Comparison of ENCODE assay signal across 32 mouse cellular contexts in genomic region chr1:172063291-172064023, GRCm38 (mm10). TPM values are rescaled to one million over a fixed set of nuclear protein-coding genes. Genes with fewer than 3 reads are reported as not detected.
DNase-seq lines count a peak whose midpoint lies in the region; ATAC-seq and TF ChIP-seq lines count a peak whose summit lies in the region.
"Had no signal": no experiment of that assay in that cellular context is flagged by ENCODE, and none has a peak within 500 bp of the region (broad histone marks: within the 10 kb centered on the region; RNA-seq: fewer than 3 reads in every experiment).

No protein-coding gene starts in this region.

- no peak overlapping the region for H3K4me2 ChIP-seq in hindbrain, embryonic 12.5 days (replicated peaks)
- H3K4me2 ChIP-seq in hindbrain, embryonic 16.5 days (ENCODE audit: low read length) = no peak overlapping the region
- H3K4me2 ChIP-seq in midbrain, embryonic 12.5 days (replicated peaks) = no peak overlapping the region
- no peak overlapping the region for H3K4me2 ChIP-seq in midbrain, embryonic 16.5 days (ENCODE audit: low read length)
- no peak overlapping the region for H3K4me2 ChIP-seq in intestine, embryonic 16.5 days (ENCODE audit: low read depth, low read length)
- H3K4me2 ChIP-seq in stomach, postnatal 0 days (replicated peaks; ENCODE audit: low read depth) = no peak overlapping the region
- H3K4me2 ChIP-seq: embryonic facial prominence, embryonic 15.5 days; forebrain, embryonic 13.5 days; heart, embryonic 15.5 days; liver, embryonic 12.5 days; stomach, embryonic 15.5 days had no signal

- no peak for TF ChIP-seq EP300 in stomach, postnatal 0 days (optimal IDR thresholded peaks at IDR 0.05)

- H3K27me3 ChIP-seq in hindbrain, embryonic 12.5 days = no peaks in the 10 kb centered on the region
- H3K27me3 ChIP-seq in hindbrain, embryonic 16.5 days (replicated peaks; ENCODE audit: control insufficient read depth, insufficient read depth, low read length) = no peaks in the 10 kb centered on the region
- H3K27me3 ChIP-seq in midbrain, embryonic 12.5 days = no peaks in the 10 kb centered on the region
- H3K27me3 ChIP-seq in midbrain, embryonic 16.5 days (ENCODE audit: control insufficient read depth, insufficient read depth, low read depth, low read length) = no peaks in the 10 kb centered on the region
- H3K27me3 ChIP-seq in intestine, embryonic 16.5 days (replicated peaks; ENCODE audit: control insufficient read depth, insufficient read depth, low read length) = no peaks in the 10 kb centered on the region
- H3K27me3 ChIP-seq in stomach, postnatal 0 days (ENCODE audit: control insufficient read depth, insufficient read depth, low read length) = no peaks in the 10 kb centered on the region
- H3K27me3 ChIP-seq: embryonic facial prominence, embryonic 15.5 days; forebrain, embryonic 13.5 days; stomach, embryonic 15.5 days had no signal

- no peak for DNase-seq in stomach, postnatal 0 days (ENCODE audit: low spot score)
- DNase-seq in lung, postnatal 4 days = no peak
- DNase-seq: adrenal gland, postnatal 14 days; cerebellum, adult 11 months; cerebellum, adult 9-11 months; gastrocnemius, postnatal 25 days; heart, adult 11 months; heart, postnatal 36 days; kidney, adult 2 months; kidney, postnatal 10 days; layer of hippocampus, adult 9-11 months; liver, postnatal 0 days; lung, postnatal 36 days; retina, postnatal 1 day; right cerebral cortex, postnatal 14 days; thymus, postnatal 14 days had no signal

- WGBS in hindbrain, embryonic 12.5 days = 55% methylated on average over 4 of the region's 4 CpGs
- WGBS in hindbrain, embryonic 16.5 days = 72% methylated on average over 4 of the region's 4 CpGs
- WGBS in midbrain, embryonic 12.5 days = 69% methylated on average over 4 of the region's 4 CpGs
- WGBS in midbrain, embryonic 16.5 days = 72% methylated on average over 4 of the region's 4 CpGs
- 20% methylated on average over 4 of the region's 4 CpGs for WGBS in intestine, embryonic 16.5 days
- 48% methylated on average over 4 of the region's 4 CpGs for WGBS in stomach, postnatal 0 days

- peak overlapping the region; percentile 1; the same call in 1 of the 2 replicates for H3K27ac ChIP-seq in hindbrain, embryonic 12.5 days
- no peak overlapping the region for H3K27ac ChIP-seq in hindbrain, embryonic 16.5 days (ENCODE audit: low read depth, low read length)
- peak overlapping the region; percentile 74; the same call in 1 of the 2 replicates for H3K27ac ChIP-seq in midbrain, embryonic 12.5 days (replicated peaks)
- no peak overlapping the region for H3K27ac ChIP-seq in midbrain, embryonic 16.5 days (ENCODE audit: low read length)
- H3K27ac ChIP-seq in intestine, embryonic 16.5 days (ENCODE audit: low read length) = peak overlapping the region; percentile 70
- no peak overlapping the region for H3K27ac ChIP-seq in stomach, postnatal 0 days (replicated peaks)
- H3K27ac ChIP-seq: embryonic facial prominence, embryonic 15.5 days; heart, embryonic 10.5 days; heart, embryonic 15.5 days; liver, embryonic 12.5 days; stomach, embryonic 15.5 days had no signal

- H3K4me3 ChIP-seq in hindbrain, embryonic 12.5 days = no peak overlapping the region
- no peak overlapping the region for H3K4me3 ChIP-seq in hindbrain, embryonic 16.5 days (ENCODE audit: low read length)
- no peak overlapping the region for H3K4me3 ChIP-seq in midbrain, embryonic 12.5 days
- no peak overlapping the region for H3K4me3 ChIP-seq in midbrain, embryonic 16.5 days (ENCODE audit: low read depth, low read length)
- no peak overlapping the region for H3K4me3 ChIP-seq in intestine, embryonic 16.5 days (ENCODE audit: low read length)
- H3K4me3 ChIP-seq in stomach, postnatal 0 days (ENCODE audit: low read depth, low read length) = no peak overlapping the region
- H3K4me3 ChIP-seq: embryonic facial prominence, embryonic 15.5 days; forebrain, embryonic 13.5 days; heart, embryonic 10.5 days; heart, embryonic 15.5 days; liver, embryonic 12.5 days; megakaryocyte, embryonic 14.5 days; stomach, embryonic 15.5 days had no signal

- H3K36me3 ChIP-seq in hindbrain, embryonic 12.5 days = peaks cover 41% of the 10 kb centered on the region
- H3K36me3 ChIP-seq in hindbrain, embryonic 16.5 days (ENCODE audit: control insufficient read depth, insufficient read depth, low read length) = peaks cover 29% of the 10 kb centered on the region
- peaks cover 43% of the 10 kb centered on the region for H3K36me3 ChIP-seq in midbrain, embryonic 12.5 days
- H3K36me3 ChIP-seq in midbrain, embryonic 16.5 days (ENCODE audit: control insufficient read depth, insufficient read depth, low read length) = peaks cover 25% of the 10 kb centered on the region
- H3K36me3 ChIP-seq in intestine, embryonic 16.5 days (ENCODE audit: control insufficient read depth, insufficient read depth, low read length) = peaks cover 23% of the 10 kb centered on the region
- H3K36me3 ChIP-seq in stomach, postnatal 0 days (ENCODE audit: control insufficient read depth, insufficient read depth, low read length) = peaks cover 19% of the 10 kb centered on the region

- no peaks in the 10 kb centered on the region for H3K9me3 ChIP-seq in hindbrain, embryonic 12.5 days (replicated peaks)
- H3K9me3 ChIP-seq in hindbrain, embryonic 16.5 days (ENCODE audit: control insufficient read depth, low read length) = no peaks in the 10 kb centered on the region
- H3K9me3 ChIP-seq in midbrain, embryonic 12.5 days = no peaks in the 10 kb centered on the region
- no peaks in the 10 kb centered on the region for H3K9me3 ChIP-seq in midbrain, embryonic 16.5 days (replicated peaks; ENCODE audit: control insufficient read depth, low read length, poor library complexity, severe bottlenecking)
- no peaks in the 10 kb centered on the region for H3K9me3 ChIP-seq in intestine, embryonic 16.5 days (ENCODE audit: control insufficient read depth, low read length)
- no peaks in the 10 kb centered on the region for H3K9me3 ChIP-seq in stomach, postnatal 0 days (ENCODE audit: control insufficient read depth, low read length)
- H3K9me3 ChIP-seq: embryonic facial prominence, embryonic 15.5 days; forebrain, embryonic 13.5 days; heart, embryonic 10.5 days; heart, embryonic 15.5 days; liver, embryonic 12.5 days; megakaryocyte, embryonic 14.5 days; stomach, embryonic 15.5 days had no signal

- TF ChIP-seq CTCF in stomach, postnatal 0 days (IDR thresholded peaks at IDR 0.05; ENCODE audit: low read depth) = no peak

- no peak for ATAC-seq in hindbrain, embryonic 12.5 days (ENCODE audit: low FRiP score)
- no peak for ATAC-seq in hindbrain, embryonic 16.5 days
- no peak for ATAC-seq in midbrain, embryonic 12.5 days (ENCODE audit: low FRiP score, low read depth)
- no peak for ATAC-seq in midbrain, embryonic 16.5 days
- ATAC-seq in intestine, embryonic 16.5 days = peak; percentile 78
- ATAC-seq in stomach, postnatal 0 days (ENCODE audit: low FRiP score, low TSS enrichment) = peak; percentile 33; the same call in 1 of the 2 replicates
- ATAC-seq: CD4-positive, CD25-positive, alpha-beta regulatory T cell, adult 4 months; forebrain, embryonic 13.5 days; liver, embryonic 12.5 days; liver, postnatal 0 days had no signal

- H3K9ac ChIP-seq in hindbrain, embryonic 12.5 days = no peak overlapping the region
- no peak overlapping the region; the same call in 1 of the 2 replicates for H3K9ac ChIP-seq in hindbrain, embryonic 16.5 days (ENCODE audit: low read depth, low read length)
- no peak overlapping the region for H3K9ac ChIP-seq in midbrain, embryonic 12.5 days (replicated peaks)
- H3K9ac ChIP-seq in midbrain, embryonic 16.5 days (ENCODE audit: low read depth, low read length) = no peak overlapping the region
- peak overlapping the region; percentile 5; the same call in 1 of the 2 replicates for H3K9ac ChIP-seq in intestine, embryonic 16.5 days (ENCODE audit: low read depth, low read length)
- no peak overlapping the region for H3K9ac ChIP-seq in stomach, postnatal 0 days (ENCODE audit: low read length)
- H3K9ac ChIP-seq: embryonic facial prominence, embryonic 15.5 days; forebrain, embryonic 13.5 days; heart, embryonic 15.5 days; liver, embryonic 12.5 days; liver, postnatal 0 days; stomach, embryonic 15.5 days had no signal

- peaks cover 46% of the 10 kb centered on the region for H3K4me1 ChIP-seq in hindbrain, embryonic 12.5 days
- H3K4me1 ChIP-seq in hindbrain, embryonic 16.5 days (ENCODE audit: control insufficient read depth, insufficient read depth, low read depth, low read length) = peaks cover 6% of the 10 kb centered on the region
- peaks cover 28% of the 10 kb centered on the region for H3K4me1 ChIP-seq in midbrain, embryonic 12.5 days
- peaks cover 2% of the 10 kb centered on the region; the same call in 1 of the 2 replicates for H3K4me1 ChIP-seq in midbrain, embryonic 16.5 days (ENCODE audit: control insufficient read depth, insufficient read depth, low read length)
- peaks cover 22% of the 10 kb centered on the region for H3K4me1 ChIP-seq in intestine, embryonic 16.5 days (ENCODE audit: control insufficient read depth, insufficient read depth, low read length)
- no peaks in the 10 kb centered on the region for H3K4me1 ChIP-seq in stomach, postnatal 0 days (replicated peaks; ENCODE audit: control insufficient read depth, insufficient read depth)
- H3K4me1 ChIP-seq: liver, embryonic 12.5 days; stomach, embryonic 15.5 days had no signal

RNA-seq across cellular contexts. Expression of gene Nhlh1, which starts 6.1 kb away (rescaled TPM):
- 14.5 and 15.3 TPM in 2 replicates for polyA plus RNA-seq in hindbrain, embryonic 12.5 days (2016; fragmentation: Nextera tagmentation; extraction: Ambion mirVana)
- polyA plus RNA-seq in hindbrain, embryonic 16.5 days (2015; fragmentation: Nextera tagmentation; extraction: Ambion mirVana) = 2.6 and 3.2 TPM in 2 replicates
- 11.1 and 11.5 TPM in 2 replicates for polyA plus RNA-seq in midbrain, embryonic 12.5 days (2016; fragmentation: Nextera tagmentation; extraction: Ambion mirVana)
- 0.45 and 1.2 TPM in 2 replicates for polyA plus RNA-seq in midbrain, embryonic 16.5 days (2015; fragmentation: Nextera tagmentation; extraction: Ambion mirVana)
- polyA plus RNA-seq in intestine, embryonic 16.5 days (2015; fragmentation: Nextera tagmentation; extraction: Ambion mirVana) = 0.09 TPM in 1 of 2 replicates, not detected in the other
- not detected in 2 replicates for polyA plus RNA-seq in stomach, postnatal 0 days (2015; fragmentation: Nextera tagmentation; extraction: Ambion mirVana)
- polyA plus RNA-seq: CD4-positive, CD25-positive, alpha-beta regulatory T cell, adult 4 months; heart, embryonic 15.5 days; kidney, adult 2 months; large intestine, adult 2 months; liver, embryonic 12.5 days; liver, postnatal 0 days; lung, embryonic 16.5 days; stomach, embryonic 15.5 days; urinary bladder, adult 2 months had no signal

RNA-seq across cellular contexts. Expression of gene Copa, which starts 18.9 kb away (rescaled TPM):
- 233 and 256 TPM in 2 replicates for polyA plus RNA-seq in hindbrain, embryonic 12.5 days (2016; fragmentation: Nextera tagmentation; extraction: Ambion mirVana)
- polyA plus RNA-seq in hindbrain, embryonic 16.5 days (2015; fragmentation: Nextera tagmentation; extraction: Ambion mirVana) = 181 and 214 TPM in 2 replicates
- 219 and 220 TPM in 2 replicates for polyA plus RNA-seq in midbrain, embryonic 12.5 days (2016; fragmentation: Nextera tagmentation; extraction: Ambion mirVana)
- polyA plus RNA-seq in midbrain, embryonic 16.5 days (2015; fragmentation: Nextera tagmentation; extraction: Ambion mirVana) = 209 and 222 TPM in 2 replicates
- 204 and 218 TPM in 2 replicates for polyA plus RNA-seq in intestine, embryonic 16.5 days (2015; fragmentation: Nextera tagmentation; extraction: Ambion mirVana)
- polyA plus RNA-seq in stomach, postnatal 0 days (2015; fragmentation: Nextera tagmentation; extraction: Ambion mirVana) = 89.6 and 90.8 TPM in 2 replicates

RNA-seq across cellular contexts. Expression of gene Ncstn, which starts 19.1 kb away (rescaled TPM):
- 128 and 132 TPM in 2 replicates for polyA plus RNA-seq in hindbrain, embryonic 12.5 days (2016; fragmentation: Nextera tagmentation; extraction: Ambion mirVana)
- polyA plus RNA-seq in hindbrain, embryonic 16.5 days (2015; fragmentation: Nextera tagmentation; extraction: Ambion mirVana) = 110 and 121 TPM in 2 replicates
- 123 and 128 TPM in 2 replicates for polyA plus RNA-seq in midbrain, embryonic 12.5 days (2016; fragmentation: Nextera tagmentation; extraction: Ambion mirVana)
- polyA plus RNA-seq in midbrain, embryonic 16.5 days (2015; fragmentation: Nextera tagmentation; extraction: Ambion mirVana) = 105 and 107 TPM in 2 replicates
- 159 TPM in 2 replicates for polyA plus RNA-seq in intestine, embryonic 16.5 days (2015; fragmentation: Nextera tagmentation; extraction: Ambion mirVana)
- 79.3 and 84.2 TPM in 2 replicates for polyA plus RNA-seq in stomach, postnatal 0 days (2015; fragmentation: Nextera tagmentation; extraction: Ambion mirVana)

RNA-seq across cellular contexts. Expression of gene Vangl2, which starts 35.2 kb away (rescaled TPM):
- polyA plus RNA-seq in hindbrain, embryonic 12.5 days (2016; fragmentation: Nextera tagmentation; extraction: Ambion mirVana) = 60.4 and 68.6 TPM in 2 replicates
- 39.9 and 50.1 TPM in 2 replicates for polyA plus RNA-seq in hindbrain, embryonic 16.5 days (2015; fragmentation: Nextera tagmentation; extraction: Ambion mirVana)
- polyA plus RNA-seq in midbrain, embryonic 12.5 days (2016; fragmentation: Nextera tagmentation; extraction: Ambion mirVana) = 56.9 and 60.9 TPM in 2 replicates
- 43.7 and 44.0 TPM in 2 replicates for polyA plus RNA-seq in midbrain, embryonic 16.5 days (2015; fragmentation: Nextera tagmentation; extraction: Ambion mirVana)
- polyA plus RNA-seq in intestine, embryonic 16.5 days (2015; fragmentation: Nextera tagmentation; extraction: Ambion mirVana) = 6.1 and 6.8 TPM in 2 replicates
- polyA plus RNA-seq in stomach, postnatal 0 days (2015; fragmentation: Nextera tagmentation; extraction: Ambion mirVana) = 5.2 and 5.4 TPM in 2 replicates

Comparison
In these comparisons a context has a peak if more than half of its experiments do, and no peak if none do; other contexts are left out.
1. H3K27ac ChIP-seq: peak in hindbrain, embryonic 12.5 days (single experiment), midbrain, embryonic 12.5 days (single experiment) and intestine, embryonic 16.5 days (single experiment); none in hindbrain, embryonic 16.5 days (single experiment), midbrain, embryonic 16.5 days (single experiment) and stomach, postnatal 0 days (single experiment).
2. ATAC-seq: peak in intestine, embryonic 16.5 days (single experiment) and stomach, postnatal 0 days (single experiment); none in hindbrain, embryonic 12.5 days (single experiment), hindbrain, embryonic 16.5 days (single experiment), midbrain, embryonic 12.5 days (single experiment) and midbrain, embryonic 16.5 days (single experiment).